Mouse (Mus musculus): ENCODE measurements at regions not wholly inside any gene's neighbourhood (a gene's known extent, or its start where the extent isn't known, plus 50 kb on each side); places are given as distances from the start of the nearest gene placed in this dataset.

- H3K27me3 ChIP-seq (ENCODE audit: low read depth, poor library complexity, severe bottlenecking) = peaks cover 10% of the 10 kb centered on the region; the same call in 1 of the 2 replicates
- no peaks in the 10 kb centered on the region for H3K9me3 ChIP-seq (replicated peaks)
- H3K36me3 ChIP-seq = no peaks in the 10 kb centered on the region
- DNase-seq (ENCODE audit: low spot score) = no peak
- H3K4me3 ChIP-seq = no peak overlapping the region
- H3K4me1 ChIP-seq = no peaks in the 10 kb centered on the region
- 64% methylated on average over 8 of the region's 8 CpGs for WGBS
- no peak overlapping the region for H3K27ac ChIP-seq
Measured at GRCm38 (mm10) chr4:125252228-125252627, 124.6 kb upstream of the Zc3h12a start.

GRCm38 (mm10) chr4:125249061-125249460, 121.4 kb upstream of the Zc3h12a start:
- Histone ChIP-seq H3K36me3 (no peaks in the 10 kb centered on the region), H3K27me3 (ENCODE audit: low read depth, poor library complexity, severe bottlenecking) (peaks cover 8% of the 10 kb centered on the region; the same call in 1 of the 2 replicates), H3K27ac (no peak overlapping the region), H3K9me3 (replicated peaks) (no peaks in the 10 kb centered on the region), H3K4me3 (no peak overlapping the region), H3K4me1 (no peaks in the 10 kb centered on the region)
- no peak for DNase-seq (ENCODE audit: low spot score)
- 72% methylated on average over 7 of the region's 7 CpGs for WGBS

- DNase-seq (ENCODE audit: low spot score) = peak; percentile 45
Measured at GRCm38 (mm10) chr4:125246171-125246570, 118.5 kb upstream of the Zc3h12a start.

GRCm38 (mm10) chr4:125242512-125242911, 114.9 kb upstream of the Zc3h12a start:
- Histone ChIP-seq H3K4me3 (no peak overlapping the region), H3K36me3 (no peaks in the 10 kb centered on the region), H3K27ac (no peak overlapping the region), H3K27me3 (ENCODE audit: low read depth, poor library complexity, severe bottlenecking) (peaks cover 48% of the 10 kb centered on the region), H3K4me1 (peaks cover 13% of the 10 kb centered on the region), H3K9me3 (replicated peaks) (no peaks in the 10 kb centered on the region)
- WGBS = 44% methylated on average over 1 of the region's 1 CpGs
- DNase-seq (ENCODE audit: low spot score) = no peak

More at GRCm38 (mm10) chr4:125246171-125246570, 118.5 kb upstream of the Zc3h12a start:
- Histone ChIP-seq H3K9me3 (replicated peaks) (no peaks in the 10 kb centered on the region), H3K36me3 (no peaks in the 10 kb centered on the region), H3K4me1 (peaks cover 12% of the 10 kb centered on the region), H3K27ac (no peak overlapping the region), H3K27me3 (ENCODE audit: low read depth, poor library complexity, severe bottlenecking) (peaks cover 29% of the 10 kb centered on the region), H3K4me3 (no peak overlapping the region)
- WGBS = 2% methylated on average over 5 of the region's 5 CpGs

DNA sequence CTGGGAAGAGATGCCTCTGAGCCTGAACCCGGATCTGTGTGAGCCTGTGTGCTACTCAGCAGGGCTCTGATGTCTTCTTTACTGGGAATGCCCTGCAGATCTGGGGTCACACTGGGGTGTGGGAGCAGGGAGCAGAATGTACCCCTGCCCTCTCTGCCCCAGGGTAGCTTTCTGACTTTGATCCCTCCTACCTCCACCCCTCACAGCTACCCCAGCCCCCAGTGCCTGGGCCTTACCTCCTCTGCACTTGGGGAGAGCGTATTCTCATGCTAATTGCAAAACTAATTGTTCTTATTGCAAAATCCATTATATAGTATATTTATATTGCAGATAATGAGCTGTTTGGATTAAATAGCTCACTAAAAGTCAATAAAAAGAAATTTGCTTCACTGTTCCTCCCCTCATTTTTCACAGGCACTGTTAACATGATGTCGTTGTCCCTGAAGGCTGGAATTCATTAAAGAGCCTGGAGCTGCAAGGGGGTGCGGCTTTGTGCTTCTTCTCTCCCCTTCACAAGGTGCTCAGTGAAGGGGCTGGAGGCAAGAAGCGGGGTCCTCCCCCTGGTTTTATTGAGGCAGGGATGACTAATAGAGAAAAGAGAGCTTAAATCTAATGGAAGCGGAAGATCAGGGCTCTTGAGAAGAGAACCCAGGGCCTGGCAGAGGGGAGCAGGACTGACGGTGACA, 114.1 kb upstream of the Zc3h12a start:
- Histone ChIP-seq H3K4me1 (peaks cover 13% of the 10 kb centered on the region), H3K4me3 (no peak overlapping the region), H3K27ac (no peak overlapping the region), H3K27me3 (ENCODE audit: low read depth, poor library complexity, severe bottlenecking) (peaks cover 56% of the 10 kb centered on the region), H3K9me3 (replicated peaks) (no peaks in the 10 kb centered on the region), H3K36me3 (no peaks in the 10 kb centered on the region)
- DNase-seq (ENCODE audit: low spot score) = no peak
- WGBS = 14% methylated on average over 7 of the region's 7 CpGs

- H3K36me3 ChIP-seq = no peaks in the 10 kb centered on the region
- H3K27ac ChIP-seq = no peak overlapping the region
- DNase-seq (ENCODE audit: low spot score) = peak; percentile 42
- H3K9me3 ChIP-seq (replicated peaks) = no peaks in the 10 kb centered on the region
- H3K4me1 ChIP-seq = no peaks in the 10 kb centered on the region; the same call in 1 of the 2 replicates
- H3K27me3 ChIP-seq (ENCODE audit: low read depth, poor library complexity, severe bottlenecking) = peaks cover 53% of the 10 kb centered on the region
- H3K4me3 ChIP-seq = no peak overlapping the region
- 32% methylated on average over 12 of the region's 12 CpGs for WGBS
Measured at GRCm38 (mm10) chr4:125231711-125232260, 104.1 kb upstream of the Zc3h12a start.

GRCm38 (mm10) chr4:125227194-125227593, 99.6 kb upstream of the Zc3h12a start:
- Histone ChIP-seq H3K27ac (no peak overlapping the region), H3K9me3 (replicated peaks) (no peaks in the 10 kb centered on the region), H3K4me1 (no peaks in the 10 kb centered on the region), H3K27me3 (ENCODE audit: low read depth, poor library complexity, severe bottlenecking) (peaks cover 34% of the 10 kb centered on the region), H3K36me3 (no peaks in the 10 kb centered on the region), H3K4me3 (no peak overlapping the region)
- WGBS = 92% methylated on average over 6 of the region's 6 CpGs
- no peak for DNase-seq (ENCODE audit: low spot score)

GRCm38 (mm10) chr4:125222922-125223321, 95.3 kb upstream of the Zc3h12a start:
- Histone ChIP-seq H3K27ac (no peak overlapping the region), H3K27me3 (ENCODE audit: low read depth, poor library complexity, severe bottlenecking) (peaks cover 30% of the 10 kb centered on the region; the same call in 1 of the 2 replicates), H3K9me3 (replicated peaks) (no peaks in the 10 kb centered on the region), H3K36me3 (no peaks in the 10 kb centered on the region), H3K4me1 (no peaks in the 10 kb centered on the region), H3K4me3 (no peak overlapping the region)
- 60% methylated on average over 6 of the region's 6 CpGs for WGBS
- no peak for DNase-seq (ENCODE audit: low spot score)

DNA sequence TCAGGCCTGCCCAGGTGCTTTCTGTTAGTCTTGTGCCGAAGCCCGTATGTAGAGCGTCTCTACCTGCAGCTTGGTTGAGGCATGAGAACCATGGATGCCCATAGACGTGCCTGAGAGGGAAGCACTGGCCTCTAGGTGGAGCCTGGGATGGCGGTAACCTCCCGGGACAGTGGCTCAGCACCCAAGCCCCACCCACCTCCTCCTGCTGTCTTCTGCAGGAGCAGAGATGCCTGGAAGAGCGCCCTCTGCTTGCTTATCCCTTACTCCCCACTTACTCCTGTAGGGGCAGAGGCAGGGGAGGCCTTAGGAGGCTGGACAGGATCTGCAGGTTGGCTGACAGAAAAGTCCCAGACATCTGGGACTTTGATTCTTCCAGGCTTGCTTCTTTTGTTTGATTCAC, 92.7 kb upstream of the Zc3h12a start:
- Histone ChIP-seq H3K9me3 (replicated peaks) (no peaks in the 10 kb centered on the region; the same call in 1 of the 2 replicates), H3K4me3 (no peak overlapping the region), H3K27me3 (ENCODE audit: low read depth, poor library complexity, severe bottlenecking) (peaks cover 27% of the 10 kb centered on the region; the same call in 1 of the 2 replicates), H3K27ac (no peak overlapping the region), H3K4me1 (no peaks in the 10 kb centered on the region), H3K36me3 (no peaks in the 10 kb centered on the region)
- DNase-seq (ENCODE audit: low spot score) = no peak
- WGBS = 26% methylated on average over 7 of the region's 7 CpGs

GRCm38 (mm10) chr4:125219209-125219608, 91.6 kb upstream of the Zc3h12a start:
- DNase-seq (ENCODE audit: low spot score) = no peak
- H3K27me3 ChIP-seq (ENCODE audit: low read depth, poor library complexity, severe bottlenecking) = peaks cover 27% of the 10 kb centered on the region; the same call in 1 of the 2 replicates
- H3K9me3 ChIP-seq (replicated peaks) = no peaks in the 10 kb centered on the region; the same call in 1 of the 2 replicates
- 90% methylated on average over 5 of the region's 5 CpGs for WGBS
- H3K4me3 ChIP-seq = no peak overlapping the region
- no peaks in the 10 kb centered on the region for H3K36me3 ChIP-seq
- H3K27ac ChIP-seq = no peak overlapping the region
- H3K4me1 ChIP-seq = no peaks in the 10 kb centered on the region

- H3K4me3 ChIP-seq = no peak overlapping the region
- 58% methylated on average over 10 of the region's 10 CpGs for WGBS
- H3K36me3 ChIP-seq = no peaks in the 10 kb centered on the region
- no peak overlapping the region for H3K27ac ChIP-seq
- DNase-seq (ENCODE audit: low spot score) = no peak
- H3K27me3 ChIP-seq (ENCODE audit: low read depth, poor library complexity, severe bottlenecking) = peaks cover 24% of the 10 kb centered on the region
- no peaks in the 10 kb centered on the region; the same call in 1 of the 2 replicates for H3K9me3 ChIP-seq (replicated peaks)
- peaks cover 16% of the 10 kb centered on the region for H3K4me1 ChIP-seq
Measured at GRCm38 (mm10) chr4:125214306-125214705, 86.7 kb upstream of the Zc3h12a start.

DNA sequence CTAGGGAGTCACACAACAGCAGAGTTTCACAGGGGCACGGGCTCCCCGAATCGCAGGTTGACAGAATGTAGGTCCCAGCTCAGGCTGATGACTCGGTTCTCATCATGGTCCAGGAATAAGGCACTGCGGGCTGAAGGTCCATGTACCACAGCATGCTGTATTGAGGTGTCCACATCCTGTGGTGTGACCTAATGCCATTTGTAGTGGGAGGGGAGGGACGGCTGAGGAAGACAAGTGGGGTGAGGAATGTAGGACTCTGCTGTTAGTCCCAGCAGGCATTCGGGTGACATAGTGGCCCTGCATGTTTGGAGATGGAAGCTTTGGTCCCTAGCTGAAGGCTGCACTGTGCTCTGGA, 84.5 kb upstream of the Zc3h12a start:
- H3K9me3 ChIP-seq (replicated peaks) = no peaks in the 10 kb centered on the region; the same call in 1 of the 2 replicates
- no peak overlapping the region for H3K27ac ChIP-seq
- H3K36me3 ChIP-seq = no peaks in the 10 kb centered on the region
- DNase-seq (ENCODE audit: low spot score) = no peak
- H3K27me3 ChIP-seq (ENCODE audit: low read depth, poor library complexity, severe bottlenecking) = peaks cover 27% of the 10 kb centered on the region
- 29% methylated on average over 7 of the region's 7 CpGs for WGBS
- peaks cover 16% of the 10 kb centered on the region for H3K4me1 ChIP-seq
- no peak overlapping the region for H3K4me3 ChIP-seq

- Histone ChIP-seq H3K36me3 (no peaks in the 10 kb centered on the region), H3K27me3 (ENCODE audit: low read depth, poor library complexity, severe bottlenecking) (peaks cover 27% of the 10 kb centered on the region), H3K4me3 (no peak overlapping the region), H3K9me3 (replicated peaks) (no peaks in the 10 kb centered on the region; the same call in 1 of the 2 replicates), H3K27ac (no peak overlapping the region), H3K4me1 (peaks cover 16% of the 10 kb centered on the region)
- 36% methylated on average over 4 of the region's 4 CpGs for WGBS
- DNase-seq (ENCODE audit: low spot score) = no peak
Measured at GRCm38 (mm10) chr4:125211459-125212175, 84.0 kb upstream of the Zc3h12a start.
